Mouse (Mus musculus) megakaryocyte-erythroid progenitor cell, adult 5-6 weeks (primary cell): ENCODE results near the gene Arih1. TPM values are rescaled to one million over a fixed set of nuclear protein-coding genes. Genes with fewer than 3 reads are reported as not detected.

Experiments used
- ATAC-seq: replicated peaks from 2 replicates; pipeline ENCODE4 v1.8.0; 2016; ENCODE audit warnings: mild to moderate bottlenecking, inconsistent platforms; ENCODE audit not compliant: severe bottlenecking, poor library complexity, low FRiP score, low TSS enrichment
- total RNA-seq, 2 experiments: library from RNA; stranded (forward) in 1 of 2; stranded (reverse) in 1 of 2; fragments of 200-1000, 215-1000 nt in 1 of 2; fragments of >200 nt in 1 of 2; fragmentation: Nextera tagmentation in 1 of 2; gene quantifications; 2 replicates each; pipeline ENCODE4 v1.2.3; 2014 to 2017

Arih1 gene
- total RNA-seq (2014; fragmentation: Nextera tagmentation) (36.1 and 58.2 TPM in 2 replicates), total RNA-seq (2017) (117 and 141 TPM in 2 replicates)

DNA sequence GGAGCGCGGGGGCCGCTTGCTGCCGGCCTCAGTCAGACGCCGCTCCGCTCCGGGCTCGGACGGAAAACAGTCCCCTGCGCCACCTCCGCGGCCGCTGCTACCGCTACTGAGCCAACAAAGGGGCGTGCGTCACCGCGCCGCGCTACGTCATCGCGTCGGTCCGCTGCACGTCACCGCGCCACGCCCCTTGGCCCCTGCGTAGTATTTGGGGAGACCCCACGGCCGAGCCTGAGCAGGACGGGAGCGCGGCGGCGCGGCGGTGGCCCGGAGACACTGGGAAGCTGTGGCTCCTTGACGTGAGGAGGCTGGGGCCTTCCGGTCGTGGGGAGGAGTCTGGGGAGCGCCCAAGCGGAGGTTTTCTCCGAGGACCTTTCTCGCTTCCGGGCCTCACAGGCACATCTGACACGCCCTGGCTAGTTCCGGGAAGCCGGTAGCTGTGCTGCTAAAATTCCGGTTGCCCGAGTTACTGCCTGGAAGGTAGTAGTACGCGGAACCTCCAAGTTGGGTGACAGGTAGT lies at the start of gene Arih1:
Gene Arih1 (minus strand): TSS at position 70 of the 517 bp plus-strand sequence.
- ATAC-seq = peak; percentile 93

GRCm38 (mm10) chr9:59533889-59534288 lies 47.5 kb upstream of the Arih1 start:
- no peak for ATAC-seq

DNA sequence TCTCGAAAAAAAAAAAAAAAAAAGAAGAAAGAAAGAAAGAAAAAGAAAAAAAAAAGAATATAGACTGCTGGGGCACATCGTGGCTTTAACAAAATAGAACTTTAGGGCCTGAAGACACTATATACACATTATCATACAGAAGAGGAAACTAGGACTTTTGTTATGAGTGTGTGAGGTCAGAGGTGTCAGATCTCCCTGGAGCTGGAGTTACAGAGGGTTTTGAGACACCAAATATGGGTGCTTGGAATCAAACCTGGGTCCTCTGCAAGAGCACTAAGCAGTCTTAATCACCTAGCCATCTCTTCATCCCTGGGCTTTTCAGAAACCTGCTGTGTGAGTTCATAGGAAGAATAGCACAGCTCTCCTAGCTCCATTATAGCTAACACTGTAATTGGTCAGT lies 47.0 kb upstream of the Arih1 start:
- ATAC-seq = no peak

DNA sequence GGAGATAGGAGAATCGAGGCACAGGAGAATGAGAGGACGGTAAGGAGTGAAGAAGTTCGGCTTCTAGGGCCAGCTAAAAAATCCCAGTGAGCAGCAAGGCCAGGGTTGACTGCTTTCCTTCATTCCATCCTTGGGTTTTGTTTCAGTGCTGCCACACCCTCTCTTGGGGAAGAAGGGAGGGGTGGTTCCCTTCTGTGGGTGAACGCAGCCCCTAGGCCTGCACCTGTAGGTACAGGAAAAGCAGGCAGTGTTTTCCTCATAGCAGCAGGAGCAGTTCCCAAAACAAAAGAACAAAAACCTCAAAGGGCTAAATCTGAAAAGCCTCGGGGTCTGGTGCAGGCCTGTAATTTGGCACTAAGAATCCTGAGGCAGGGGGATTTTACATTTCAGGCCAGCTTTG lies 45.2 kb upstream of the Arih1 start:
- ATAC-seq = no peak

DNA sequence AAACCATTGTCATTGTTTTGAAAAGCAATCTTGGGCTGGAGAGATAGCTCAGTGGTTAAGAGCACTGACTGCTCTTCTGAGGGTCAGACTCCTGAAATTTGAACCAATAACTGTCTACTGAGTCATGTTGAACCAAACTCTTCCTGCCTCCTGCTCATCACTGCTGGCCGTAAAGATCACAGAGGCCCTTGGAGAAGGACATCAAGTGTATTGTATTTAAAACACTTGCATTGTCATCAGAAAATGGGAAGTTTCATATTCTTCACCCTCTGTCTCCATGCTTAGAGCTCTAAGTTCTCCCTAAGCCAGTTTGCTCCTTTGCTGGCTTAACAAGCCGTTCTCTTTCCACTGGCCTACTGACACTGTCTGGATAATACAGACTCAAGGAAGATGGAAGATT lies 41.9 kb upstream of the Arih1 start:
- no peak for ATAC-seq

DNA sequence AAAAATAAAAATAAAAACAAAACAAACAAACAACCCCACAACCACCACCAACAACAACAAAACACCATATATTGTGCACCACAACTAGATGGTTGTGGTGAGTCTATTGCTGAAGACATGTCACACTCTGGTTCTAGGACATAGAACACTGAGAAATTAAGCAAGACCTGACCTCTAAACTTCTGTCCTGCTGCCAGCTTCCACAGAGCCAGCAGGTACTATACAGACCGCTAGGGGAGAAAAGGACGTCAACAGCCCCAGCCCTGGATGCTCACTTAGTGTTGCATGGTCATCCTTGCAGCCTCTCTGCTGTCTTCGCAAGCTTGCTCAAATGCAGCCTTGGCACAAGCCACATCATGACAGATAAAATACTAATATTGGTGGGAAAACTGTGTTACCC lies 41.2 kb upstream of the Arih1 start:
- no peak for ATAC-seq

- ATAC-seq = peak; percentile 63; the same call in 1 of the 2 replicates
These were observed 40.3 kb upstream of the Arih1 start for GRCm38 (mm10) chr9:59526727-59527126.

DNA sequence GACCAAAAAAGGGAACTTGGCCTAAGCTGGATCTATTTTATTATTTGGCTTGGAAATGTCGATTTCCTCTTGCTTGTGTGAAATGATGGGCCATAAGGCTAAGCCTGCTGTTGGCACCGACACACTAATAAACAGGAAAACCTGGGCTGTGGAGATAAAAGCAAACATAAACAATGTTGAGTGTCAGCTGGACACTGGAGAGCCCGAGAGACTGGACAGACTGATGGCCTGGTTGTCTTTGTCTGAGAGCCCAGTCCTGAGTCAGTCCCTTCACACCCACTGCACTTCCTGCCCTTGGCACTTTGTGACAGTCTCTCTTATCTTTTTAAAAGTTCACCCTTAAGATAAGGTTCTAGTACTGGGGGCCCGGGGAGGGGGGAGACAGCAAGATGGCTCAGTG lies 36.5 kb upstream of the Arih1 start:
- ATAC-seq = no peak

DNA sequence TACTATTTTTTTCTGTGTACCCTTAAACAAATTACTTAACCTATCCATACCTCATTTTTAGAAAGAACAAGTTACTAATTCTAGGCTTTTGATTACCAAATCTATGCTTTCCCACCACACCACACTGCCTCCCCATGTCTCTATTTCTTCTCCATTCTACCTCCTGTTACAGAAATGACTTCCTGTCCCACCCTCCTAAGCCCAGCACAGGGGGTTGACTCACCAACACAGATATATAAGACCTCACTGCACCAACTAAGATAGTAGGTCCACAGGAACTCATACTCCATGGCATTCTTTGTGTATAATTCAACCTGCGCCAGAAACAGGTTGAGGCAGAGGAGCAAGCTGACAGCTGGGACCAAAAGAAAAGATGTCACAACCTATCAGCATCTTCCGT lies 33.0 kb upstream of the Arih1 start:
- no peak for ATAC-seq

DNA sequence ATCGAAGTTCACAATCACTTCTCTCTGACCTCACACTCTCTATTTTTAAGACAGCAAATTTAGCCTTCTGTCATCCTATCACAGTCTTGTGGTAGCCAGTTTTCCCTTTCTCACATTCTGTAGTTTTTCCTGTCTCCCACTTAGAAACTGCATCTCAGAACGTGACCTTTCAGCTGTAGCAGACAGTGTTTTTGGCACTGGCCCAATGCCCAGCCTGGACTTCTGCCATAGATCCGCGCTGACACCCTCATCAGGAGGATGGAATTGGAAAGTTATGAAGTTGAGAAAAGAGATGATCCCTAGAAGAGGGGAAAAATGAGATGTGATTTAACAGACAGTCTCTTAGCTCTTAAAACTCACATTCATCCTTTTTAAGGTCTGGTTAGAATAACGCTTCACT lies 32.6 kb upstream of the Arih1 start:
- ATAC-seq = no peak

- peak; percentile 77; the same call in 1 of the 2 replicates for ATAC-seq
These were observed 30.7 kb upstream of the Arih1 start for GRCm38 (mm10) chr9:59517127-59517526.

DNA sequence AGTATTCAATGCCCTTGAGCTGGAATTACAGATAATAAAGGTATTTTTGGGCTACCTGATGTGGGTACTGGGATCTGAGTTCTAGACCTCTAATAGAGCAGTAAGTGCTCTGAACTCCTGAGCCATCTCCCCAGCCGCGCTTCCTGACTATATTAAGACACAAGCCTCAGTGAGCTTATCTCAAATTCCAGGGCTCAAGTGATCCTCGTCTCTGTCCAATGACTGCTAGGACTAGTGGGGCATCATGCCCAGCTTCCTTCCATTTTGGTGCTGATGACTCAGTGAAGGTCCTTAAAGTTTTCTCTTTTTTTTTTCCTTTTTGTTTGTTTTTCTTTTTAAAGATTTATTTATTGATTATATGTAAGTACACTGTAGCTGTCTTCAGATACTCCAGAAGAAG lies 28.7 kb upstream of the Arih1 start:
- ATAC-seq = no peak

- no peak for ATAC-seq
These were observed 26.0 kb upstream of the Arih1 start for GRCm38 (mm10) chr9:59512381-59512780.

- no peak for ATAC-seq
These were observed 21.7 kb upstream of the Arih1 start for GRCm38 (mm10) chr9:59508146-59508545.

- ATAC-seq = no peak
These were observed 913 bp upstream of the Arih1 start for GRCm38 (mm10) chr9:59487331-59487730.

- ATAC-seq = peak; percentile 11; the same call in 1 of the 2 replicates
These were observed 321 bp downstream of the Arih1 start for GRCm38 (mm10) chr9:59486076-59486518.

DNA sequence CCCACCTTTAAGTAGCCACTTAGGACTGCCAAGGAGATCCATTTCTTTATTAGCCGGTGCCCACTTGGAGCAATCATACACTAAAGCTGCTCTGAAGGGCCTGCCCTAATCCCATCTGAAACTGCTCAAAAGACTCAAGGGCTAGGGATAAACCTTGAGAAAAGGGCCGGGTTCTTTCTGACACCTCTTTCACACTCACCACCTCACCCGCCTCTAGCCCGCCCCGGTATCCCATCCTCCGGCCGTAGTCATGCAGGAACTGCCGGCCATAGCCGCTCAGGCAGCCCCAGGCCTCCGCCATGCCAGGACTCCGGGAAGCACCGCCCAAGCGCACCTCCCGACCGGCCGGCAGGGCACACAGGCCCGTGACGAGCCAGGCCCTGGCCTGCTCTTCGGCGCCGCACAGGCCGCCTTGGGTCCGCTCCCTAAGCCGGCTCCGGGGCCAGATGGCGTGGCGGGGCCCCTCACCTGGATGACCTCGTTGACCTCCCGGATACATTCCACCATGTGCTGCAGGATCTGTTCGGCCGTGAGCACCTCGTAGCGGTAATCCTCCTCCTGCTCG lies 825 bp downstream of the Arih1 start:
- ATAC-seq = peak; percentile 53

- no peak for ATAC-seq
These were observed 1.7 kb downstream of the Arih1 start for GRCm38 (mm10) chr9:59484760-59485159.

DNA sequence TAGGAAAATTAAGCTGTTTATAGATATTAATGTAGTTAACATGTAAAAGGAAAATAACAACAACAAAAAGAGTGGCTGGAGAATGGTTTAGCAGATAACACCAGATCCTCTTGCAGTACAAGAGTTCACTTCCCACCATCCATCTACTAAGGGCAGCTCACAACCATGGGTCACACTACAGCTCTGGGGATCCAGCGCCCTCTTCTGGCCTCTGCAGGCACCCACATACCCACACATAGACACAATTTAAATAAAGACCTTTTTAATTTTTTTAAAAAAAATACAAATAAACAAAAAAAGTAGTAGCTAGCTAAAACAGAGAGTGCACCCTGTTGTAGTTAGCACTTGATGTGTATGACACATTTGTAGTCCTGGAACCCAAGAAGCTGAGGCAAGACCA lies 4.0 kb downstream of the Arih1 start:
- ATAC-seq = 0 out of 2 replicates have a peak, but pooled peaks have one; percentile 43

DNA sequence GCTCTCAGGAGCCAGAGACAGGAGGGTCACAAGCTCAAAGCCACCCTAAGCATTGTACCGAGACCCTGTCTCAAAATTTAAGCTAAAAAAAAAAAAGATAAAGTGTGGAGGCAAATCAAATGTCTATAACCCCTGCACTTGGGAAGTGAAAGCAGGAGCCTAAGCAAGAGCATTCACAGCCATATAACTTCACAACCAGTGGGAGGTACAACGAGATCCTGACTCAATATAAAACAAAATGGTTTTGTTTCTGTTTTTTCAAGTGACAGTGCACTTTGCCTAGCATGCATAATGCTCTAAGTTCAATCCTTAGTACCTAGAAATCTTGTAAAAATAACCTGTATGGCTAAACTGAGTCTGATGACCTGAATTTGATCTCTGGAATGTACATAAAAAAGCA lies 9.8 kb downstream of the Arih1 start:
- ATAC-seq = no peak

DNA sequence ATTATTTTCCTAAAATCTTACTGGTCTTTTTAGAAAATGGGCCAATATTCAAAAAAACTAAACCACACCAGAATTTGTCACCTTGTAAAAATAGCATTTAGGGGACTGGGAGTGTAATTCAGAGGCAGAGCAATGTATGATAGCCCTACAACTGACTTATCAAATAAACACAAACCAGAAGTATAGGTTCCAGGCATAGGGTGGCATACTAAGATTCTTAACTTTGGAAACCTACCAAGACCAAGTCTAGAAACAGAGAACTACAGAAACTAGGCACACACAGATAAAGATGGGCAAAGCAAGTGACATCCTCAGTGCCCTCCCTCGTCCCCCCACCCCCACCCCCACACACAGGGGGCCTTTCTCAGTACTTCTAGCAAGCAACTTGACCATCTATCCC lies 11.6 kb downstream of the Arih1 start:
- peak; percentile 89 for ATAC-seq

- ATAC-seq = no peak
These were observed 13.2 kb downstream of the Arih1 start for GRCm38 (mm10) chr9:59473171-59473570.
